Mouse (Mus musculus) left cerebral cortex, adult 11 months (tissue): ENCODE measurements around the gene Fgfr2.

ENCODE experiments used
- DNase-seq: peaks from one replicate; pipeline ENCODE4 v3.0.0; 2022; ENCODE audit warnings: low spot score

Fgfr2 gene

GRCm38 (mm10) chr7:132816528-132816927 is 306.6 kb downstream of the Fgfr2 start:
- no peak for DNase-seq

- no peak for DNase-seq
These were observed 308.1 kb downstream of the Fgfr2 start for GRCm38 (mm10) chr7:132815081-132815480.

- DNase-seq = no peak
These were observed 309.1 kb downstream of the Fgfr2 start for GRCm38 (mm10) chr7:132814089-132814450.

GRCm38 (mm10) chr7:132813416-132814088 is 309.6 kb downstream of the Fgfr2 start, which contains the start of gene Fam53b:
TSS of gene Fam53b (minus strand) at chr7:132813886.
- no peak for DNase-seq

DNA sequence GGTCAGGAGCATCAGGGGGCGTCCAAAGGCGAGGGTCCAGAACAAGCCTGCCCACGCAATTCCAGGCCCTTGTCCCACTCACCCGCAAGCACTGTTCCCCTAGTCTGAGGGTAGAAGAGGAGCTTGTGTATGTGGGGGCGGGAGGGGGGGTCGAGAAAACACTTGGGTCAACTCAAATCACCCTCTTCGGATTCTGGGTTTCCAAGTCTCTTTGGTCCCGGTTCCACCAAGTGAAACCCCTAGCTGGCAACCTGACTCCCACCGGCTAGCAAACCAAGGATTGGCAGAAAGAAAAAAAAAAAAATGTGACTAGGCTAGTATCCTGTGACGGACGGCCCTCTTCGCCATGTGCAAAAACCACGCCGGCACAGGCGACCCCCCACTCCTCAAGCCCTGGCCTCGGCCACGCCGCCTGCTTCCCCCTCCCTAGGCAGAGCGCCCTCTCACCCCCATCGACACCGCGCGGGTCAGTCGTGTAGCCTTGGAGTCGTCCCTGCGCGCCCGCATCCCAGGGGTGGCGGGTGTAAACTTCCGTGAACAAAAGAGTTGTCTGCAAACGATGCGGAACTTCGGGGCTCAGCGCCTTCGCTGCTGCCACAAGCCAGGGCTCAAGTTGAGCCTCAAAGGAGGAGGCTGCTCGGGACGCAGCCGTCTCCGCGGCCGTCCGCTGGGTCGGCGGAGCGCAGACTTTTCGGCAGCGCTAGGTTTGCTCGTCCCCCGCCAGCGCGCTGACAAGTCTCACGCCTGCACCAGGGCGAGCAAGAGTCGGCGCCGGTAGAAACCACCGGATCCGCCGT is 310.3 kb downstream of the Fgfr2 start:
- no peak for DNase-seq

DNA sequence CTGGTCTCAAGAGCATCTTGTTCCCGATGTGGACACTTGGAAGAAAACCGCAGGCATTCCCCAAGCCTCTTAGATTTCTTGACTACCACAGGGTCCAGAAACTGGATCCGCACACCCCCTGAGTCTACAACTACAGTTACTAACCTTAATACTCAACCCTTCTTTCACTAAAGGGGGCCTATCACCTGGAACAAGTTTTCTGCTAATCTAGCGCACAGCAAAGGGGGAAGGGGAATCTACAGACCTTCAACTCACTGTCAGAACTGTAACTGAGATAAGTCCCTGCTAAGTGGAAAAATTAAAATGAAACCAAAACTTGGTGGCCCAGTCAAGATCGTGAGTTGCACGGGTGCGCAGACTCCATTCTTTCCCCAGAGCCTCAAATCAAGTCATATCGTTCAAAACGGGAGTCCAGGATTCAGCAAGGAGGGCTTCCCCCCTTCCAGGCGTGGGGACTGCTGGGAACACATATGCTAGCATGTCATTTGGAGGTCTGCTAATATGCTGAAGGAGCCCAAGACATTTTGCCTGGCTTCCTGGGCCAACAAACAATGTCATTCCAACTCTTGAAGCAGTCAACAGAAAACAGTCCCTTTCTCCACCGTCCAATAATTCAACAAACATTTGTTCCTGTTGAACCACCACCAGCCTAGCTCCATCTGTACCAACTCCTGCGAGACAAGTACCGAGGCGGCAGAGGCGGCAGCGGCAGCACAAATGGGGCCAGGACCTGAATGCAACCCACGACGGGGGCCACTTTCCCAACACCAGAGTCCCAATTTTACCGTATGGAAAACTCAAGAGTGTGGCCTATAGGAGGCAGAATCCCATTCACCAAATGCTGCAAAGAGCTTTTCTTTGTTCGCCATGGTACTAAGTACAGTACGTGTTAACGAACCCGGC is 311.2 kb downstream of the Fgfr2 start:
- DNase-seq = no peak

- DNase-seq = peak; percentile 86
These were observed 312.3 kb downstream of the Fgfr2 start for GRCm38 (mm10) chr7:132810879-132811278.

GRCm38 (mm10) chr7:132810368-132810767 is 312.8 kb downstream of the Fgfr2 start:
- no peak for DNase-seq

DNA sequence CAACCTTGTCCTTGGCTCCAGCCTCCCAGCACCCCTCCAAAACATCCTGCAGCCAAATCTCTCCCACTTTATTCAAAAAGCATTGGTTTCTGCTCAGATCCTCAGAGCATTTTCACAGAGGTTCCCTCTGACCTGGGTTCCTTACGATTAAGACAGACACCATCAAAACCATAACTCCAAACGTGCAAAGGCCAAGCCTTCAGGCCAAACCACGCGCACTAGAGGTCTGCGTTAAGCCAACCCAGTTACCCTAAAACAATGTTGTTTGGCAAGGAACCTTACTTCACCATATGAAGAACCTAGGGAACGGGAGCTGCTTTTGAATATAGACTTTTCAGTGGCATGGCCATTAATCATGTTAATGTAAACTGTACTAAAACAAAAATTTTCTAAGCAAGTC is 313.4 kb downstream of the Fgfr2 start:
- no peak for DNase-seq

DNA sequence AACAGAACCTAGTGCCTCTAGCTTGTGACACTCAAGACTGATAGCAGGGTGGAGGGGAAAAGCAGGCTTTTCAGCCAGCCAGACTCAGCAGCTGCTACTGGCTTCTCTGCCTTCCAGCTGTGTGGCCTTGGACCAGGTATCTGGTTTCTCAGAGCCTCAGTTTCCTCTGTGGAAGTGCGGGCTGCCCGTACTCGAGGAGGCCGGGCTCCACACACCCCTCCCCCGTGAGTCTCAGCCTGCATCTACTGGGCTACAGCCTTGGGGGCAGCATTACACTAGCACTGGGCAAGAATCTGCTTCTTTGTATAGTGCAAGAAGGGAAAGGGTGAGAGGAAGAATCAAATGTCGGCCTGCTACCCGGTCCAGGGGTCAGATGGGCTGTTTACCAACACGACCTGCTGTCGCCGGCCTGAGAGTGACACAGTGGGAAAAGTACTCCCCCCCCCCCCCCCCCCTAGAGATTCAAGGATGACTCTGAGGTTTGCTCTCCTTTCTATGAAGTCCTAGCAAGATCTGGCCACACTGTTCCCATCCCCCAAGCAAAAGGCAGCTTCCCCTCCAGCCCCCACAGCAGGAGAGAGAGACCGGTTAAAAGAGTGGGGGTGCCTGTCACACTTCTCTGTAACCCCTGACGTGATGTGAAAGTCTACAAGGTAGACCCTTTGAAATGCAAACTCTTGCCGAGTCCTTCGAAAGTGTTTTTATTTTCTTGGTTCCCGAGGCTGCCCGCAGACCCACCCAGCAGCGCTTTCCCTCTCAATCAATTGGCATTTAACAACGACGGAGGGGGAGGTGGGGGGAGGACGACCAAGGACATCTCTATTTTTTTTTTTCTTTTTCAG is 314.1 kb downstream of the Fgfr2 start:
- DNase-seq = no peak

GRCm38 (mm10) chr7:132808051-132808796 is 314.9 kb downstream of the Fgfr2 start:
- DNase-seq = no peak

DNA sequence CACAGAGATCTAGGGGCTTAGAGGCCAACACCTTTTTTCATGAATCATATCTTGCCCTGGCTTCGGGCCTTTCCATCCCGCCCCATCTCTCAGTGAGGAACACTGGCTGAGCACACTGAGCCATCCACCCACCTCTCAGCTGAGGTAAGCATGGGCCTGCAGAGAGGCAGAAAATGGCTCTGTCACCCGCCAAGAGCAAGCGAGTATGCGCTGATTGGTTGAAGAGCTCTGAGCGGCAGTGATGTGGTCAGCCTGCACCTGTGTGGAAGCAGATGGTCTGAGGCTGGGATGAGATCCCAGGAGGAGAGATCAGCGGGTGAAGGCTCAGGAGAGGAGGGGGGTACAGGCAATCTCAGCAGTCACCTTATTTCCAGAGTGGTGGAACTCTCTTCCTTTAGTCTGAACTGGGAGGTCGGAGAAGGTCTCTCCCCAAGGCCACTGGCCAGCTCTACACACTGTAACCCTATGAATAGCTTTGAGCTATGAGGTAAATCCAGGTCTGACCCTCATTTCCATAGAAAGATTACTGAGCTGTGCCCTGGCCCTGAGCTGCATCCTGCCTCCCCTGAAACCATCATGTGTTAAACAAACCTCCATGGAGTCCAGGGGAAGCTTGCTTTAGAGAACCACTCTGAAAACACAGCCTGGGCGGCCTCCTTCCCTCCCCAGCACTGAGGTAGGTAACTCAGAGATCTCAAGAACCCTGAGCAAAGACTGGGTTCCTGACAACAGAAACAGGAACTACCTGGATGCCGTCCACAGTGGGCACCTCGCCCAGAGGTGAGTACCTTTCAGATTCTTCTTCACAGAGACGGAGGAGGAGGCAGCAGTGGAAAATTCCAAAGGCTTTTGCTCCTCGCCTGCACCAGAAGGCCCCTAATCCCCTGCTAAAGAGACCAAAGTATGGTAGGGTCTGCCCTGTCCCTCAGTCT is 316.0 kb downstream of the Fgfr2 start:
- no peak for DNase-seq

GRCm38 (mm10) chr7:132806286-132806685 is 316.9 kb downstream of the Fgfr2 start:
- no peak for DNase-seq

GRCm38 (mm10) chr7:132804951-132805350 is 318.2 kb downstream of the Fgfr2 start:
- no peak for DNase-seq

DNA sequence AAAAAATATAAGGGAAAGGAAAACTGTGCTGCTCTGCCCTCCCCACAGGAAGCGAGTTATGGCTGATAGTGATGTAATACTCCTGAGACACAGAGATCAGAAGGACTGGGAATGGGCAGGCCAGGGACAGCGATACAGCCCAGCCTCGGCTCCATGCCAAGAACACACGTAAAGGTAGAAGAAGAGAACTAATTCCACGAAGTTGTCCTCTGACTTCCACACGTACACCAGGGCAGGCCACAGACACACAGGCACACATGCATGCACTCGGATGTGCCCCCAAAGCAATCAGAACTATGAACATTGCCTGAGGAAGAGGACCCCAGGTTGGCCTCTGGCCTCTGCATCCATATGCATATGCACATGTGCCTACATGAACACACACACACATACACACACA is 318.7 kb downstream of the Fgfr2 start:
- no peak for DNase-seq

- DNase-seq = no peak
These were observed 319.2 kb downstream of the Fgfr2 start for GRCm38 (mm10) chr7:132803962-132804361.

DNA sequence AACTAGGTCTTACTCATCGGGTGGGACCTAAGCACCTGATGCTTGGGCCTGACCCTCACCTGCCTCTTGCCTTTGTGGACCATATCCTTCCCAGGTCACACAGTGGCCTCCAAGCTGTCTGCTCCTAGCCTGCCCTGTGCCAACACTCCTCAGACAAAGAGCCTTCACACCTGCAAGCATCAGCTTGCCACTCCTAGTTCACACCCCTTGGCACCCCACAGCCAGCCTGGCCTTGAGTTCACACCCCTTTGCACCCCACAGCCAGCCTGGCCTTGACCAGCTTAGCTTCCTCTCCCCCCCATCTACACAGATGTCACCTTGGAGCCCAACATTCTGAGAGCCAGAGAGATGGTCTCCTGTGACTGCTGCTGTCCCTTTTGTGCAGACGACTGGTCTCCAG is 319.8 kb downstream of the Fgfr2 start:
- no peak for DNase-seq

DNA sequence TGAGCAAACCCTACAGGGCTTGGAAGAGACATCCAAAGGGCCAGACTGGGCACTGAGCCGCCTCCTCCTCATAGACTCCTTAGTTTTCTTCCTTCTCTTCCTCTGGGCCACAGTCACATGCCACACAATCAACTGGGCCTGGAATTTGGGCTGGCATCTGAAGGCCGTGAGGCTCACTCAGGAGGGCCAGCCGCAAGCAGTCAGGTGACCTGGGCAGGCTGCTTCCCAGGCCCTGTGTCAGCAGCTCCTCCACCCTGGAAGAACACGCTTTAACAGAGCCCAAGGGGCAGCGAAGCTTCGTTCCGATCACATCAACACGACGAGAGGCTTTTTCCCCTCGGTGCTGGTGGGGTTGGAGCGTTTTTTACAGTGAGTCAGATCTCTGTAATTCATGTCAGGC is 320.5 kb downstream of the Fgfr2 start:
- no peak for DNase-seq

DNA sequence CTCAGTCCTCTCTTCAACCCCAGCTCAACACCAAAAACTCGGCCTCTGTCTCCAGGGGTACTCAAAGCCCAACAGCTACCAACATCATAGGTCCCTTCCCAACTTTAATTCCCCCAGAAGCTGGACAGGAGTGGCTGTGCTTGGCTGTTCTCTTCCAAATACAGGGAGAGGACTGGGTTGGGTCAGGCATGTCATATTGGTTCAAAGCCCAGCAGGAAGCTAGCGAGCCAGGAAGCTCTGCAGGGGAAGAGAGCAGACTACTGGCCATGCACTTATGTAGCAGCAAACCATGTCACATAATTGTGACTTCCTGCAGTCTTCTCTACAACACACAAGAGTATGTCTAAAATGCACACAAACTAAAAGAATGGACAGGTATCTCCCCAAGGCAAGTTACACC is 321.1 kb downstream of the Fgfr2 start:
- DNase-seq = no peak

DNA sequence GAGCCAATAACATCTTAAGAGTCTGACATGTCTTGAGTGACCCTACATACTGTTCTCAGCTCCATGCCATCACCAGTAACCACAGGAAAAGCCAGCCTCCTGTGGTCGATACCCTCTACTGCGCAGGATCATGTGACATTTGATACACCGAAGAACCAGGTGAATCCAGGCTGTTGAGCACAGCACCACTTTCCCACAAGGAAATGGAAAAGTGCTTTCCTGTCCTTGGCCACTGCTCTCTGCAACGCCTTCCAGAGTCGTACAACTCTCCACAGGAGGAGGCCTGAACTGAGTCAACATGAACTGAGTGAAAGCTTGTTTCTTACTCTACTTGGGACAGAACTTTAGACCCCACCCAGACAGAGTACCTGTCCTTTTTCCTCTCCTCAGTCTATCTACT is 321.6 kb downstream of the Fgfr2 start:
- no peak for DNase-seq
